Mouse (Mus musculus) liver, adult (tissue): ENCODE results near the gene Gm17604.

Experiments used
- GATA4 ChIP-seq: IDR thresholded peaks from 2 replicates; pipeline ENCODE4 v1.6.1; 2014; ENCODE audit warnings: mild to moderate bottlenecking, low read length; ENCODE audit not compliant: insufficient replicate concordance

Gm17604 gene

DNA sequence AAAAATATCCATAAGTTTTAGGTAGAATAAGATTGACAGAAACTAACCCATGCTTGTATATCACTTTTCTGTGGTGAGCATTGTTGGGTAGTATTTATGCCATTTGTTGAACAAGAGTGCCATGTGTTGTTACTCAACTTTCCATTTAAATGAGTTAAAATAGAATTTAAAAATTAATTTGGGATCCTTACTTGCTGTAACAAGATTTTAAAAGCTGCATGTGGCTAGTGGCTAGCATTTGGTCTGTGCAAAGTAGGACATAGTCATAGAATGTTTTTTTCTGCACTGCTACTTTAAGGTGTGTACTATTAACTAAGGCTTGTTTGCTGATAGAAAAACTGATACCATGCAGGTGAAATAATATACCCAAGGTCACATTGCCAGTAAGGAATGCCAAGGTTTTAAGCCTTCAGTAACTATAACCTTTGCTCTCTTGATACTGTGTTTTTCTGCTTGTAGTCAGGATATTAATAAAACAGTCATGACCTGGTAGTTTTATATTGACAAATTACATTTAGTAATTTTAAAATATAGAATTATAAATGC lies at the start of gene Gm17604:
Gene Gm17604 (minus strand): TSS at position 51 of the 546 bp plus-strand sequence.
- no peak for TF ChIP-seq GATA4

DNA sequence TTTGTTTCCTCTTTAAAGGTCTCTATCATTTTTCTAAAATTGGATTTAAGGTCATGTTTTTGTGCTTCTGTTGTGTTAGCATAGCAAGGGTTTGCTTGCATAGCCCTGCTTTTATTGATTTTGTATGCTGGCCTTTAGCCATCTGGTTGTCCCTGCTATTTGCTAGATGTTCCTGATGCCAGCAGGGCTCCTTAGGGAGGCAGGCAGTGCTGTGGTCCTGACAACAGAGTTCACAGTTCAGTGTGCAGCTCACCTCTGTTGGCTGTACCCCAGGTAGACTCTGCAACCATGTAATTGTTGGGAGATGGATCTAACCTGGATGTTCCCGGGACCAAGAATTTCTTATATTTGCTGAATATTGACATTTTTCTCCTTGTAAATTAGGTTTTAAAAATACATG lies 45.3 kb upstream of the Gm17604 start:
- no peak for TF ChIP-seq GATA4

GRCm38 (mm10) chrX:165003141-165003540 lies 1.5 kb downstream of the Gm17604 start:
- TF ChIP-seq GATA4: no peak

DNA sequence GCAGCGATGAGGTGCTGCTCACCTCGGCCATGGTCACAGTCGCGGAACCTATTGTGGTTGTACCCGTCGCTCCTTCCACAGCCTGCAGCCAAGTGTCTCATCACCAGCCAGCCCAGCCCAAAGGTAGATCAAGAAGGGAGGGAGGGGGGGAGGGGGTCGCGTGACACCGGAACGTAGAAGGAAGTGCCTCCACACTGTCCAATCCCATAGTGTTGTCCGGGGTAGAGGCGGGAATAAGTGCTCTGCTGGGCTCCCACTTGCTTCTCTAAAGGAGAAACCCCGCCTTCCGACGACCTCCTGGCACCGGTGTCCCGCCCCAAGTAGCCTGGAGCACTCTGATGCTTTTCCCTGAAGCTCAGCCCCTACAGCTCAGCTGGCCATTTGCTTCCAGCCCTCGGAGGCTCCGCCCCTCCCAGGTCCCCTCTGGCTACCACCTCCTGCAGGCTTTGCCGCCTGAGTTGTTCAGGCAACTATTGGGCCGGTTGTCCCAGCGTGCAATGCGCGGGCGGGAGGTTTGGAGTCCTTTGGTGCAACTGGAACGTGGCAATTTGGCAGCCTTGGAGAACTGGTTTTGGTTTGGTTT lies 24.3 kb downstream of the Gm17604 start, which contains the start of the genes Mospd2 and Fancb:
Gene Mospd2 (minus strand): TSS at position 183 of the 583 bp plus-strand sequence.
Gene Fancb (plus strand): TSS at position 400 of the 583 bp plus-strand sequence.
- TF ChIP-seq GATA4: no peak

- no peak for TF ChIP-seq GATA4
Measured at GRCm38 (mm10) chrX:164978866-164979265, 25.8 kb downstream of the Gm17604 start.

GRCm38 (mm10) chrX:164971206-164971605 lies 33.4 kb downstream of the Gm17604 start:
- TF ChIP-seq GATA4: no peak

DNA sequence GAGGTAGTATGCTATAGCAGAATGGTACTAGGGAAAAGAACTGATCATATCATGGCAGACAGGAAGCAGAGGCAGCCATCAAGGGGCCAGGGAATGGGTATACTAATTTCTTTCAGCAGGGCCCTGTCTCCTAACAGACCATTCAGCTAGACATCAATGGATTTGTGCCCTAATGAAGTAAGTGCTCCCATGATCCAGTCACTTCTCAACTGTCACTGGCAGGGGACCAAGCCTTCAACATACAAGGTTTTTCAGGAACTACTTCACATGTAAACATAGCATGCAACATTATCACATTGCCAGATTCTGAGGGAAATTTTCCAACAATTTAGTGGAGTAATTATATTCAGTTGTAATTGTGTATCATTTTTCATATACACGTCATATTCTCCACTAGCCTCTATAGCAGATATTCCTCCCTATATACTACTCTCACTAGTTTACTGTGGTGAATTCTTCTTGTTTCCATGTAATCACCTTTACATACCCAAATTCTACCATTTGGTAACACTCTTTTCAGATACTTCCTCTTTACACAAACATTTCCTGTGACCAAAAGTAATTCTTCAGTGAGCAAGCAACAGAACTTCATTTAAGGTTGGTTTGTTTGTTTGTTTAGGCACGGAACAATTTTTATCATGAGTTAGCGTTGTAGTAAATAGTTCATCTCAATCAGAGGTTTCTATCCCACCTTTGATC lies 38.7 kb downstream of the Gm17604 start:
- no peak for TF ChIP-seq GATA4
